Mouse (Mus musculus) CH12.LX (cell line): ENCODE measurements at regions not wholly inside any gene's neighbourhood (a gene's known extent, or its start where the extent isn't known, plus 50 kb on each side); places are given as distances from the start of the nearest gene placed in this dataset.

Source experiments
- DNase-seq: peaks from one replicate; pipeline ENCODE4 v3.0.0-alpha.2; 2013; ENCODE audit errors: extremely low read depth
- H3K27ac ChIP-seq: 2 replicates; pipeline ENCODE4 v1.5.1; 2012; ENCODE audit warnings: low read depth, mild to moderate bottlenecking, control low read depth, moderate library complexity; ENCODE audit not compliant: insufficient read depth
- H3K27me3 ChIP-seq: replicated peaks from 2 replicates; pipeline ENCODE3; 2012; ENCODE audit warnings: inconsistent platforms
- H3K36me3 ChIP-seq, 2 experiments: replicated peaks in 1 of 2; 2 replicates each; pipeline versions ENCODE3 to v1.6.1; 2012; ENCODE audit warnings: inconsistent platforms in 1 of 2, low read length in 1 of 2, mild to moderate bottlenecking in 1 of 2, mixed read lengths in 1 of 2, moderate library complexity in 1 of 2; ENCODE audit not compliant: control insufficient read depth in 1 of 2, insufficient read depth in 1 of 2
- H3K4me1 ChIP-seq, 2 experiments: 2 replicates each; pipeline ENCODE4 v1.6.1; 2012; ENCODE audit warnings: inconsistent platforms in 1 of 2, moderate library complexity in 1 of 2; ENCODE audit not compliant: insufficient read depth in 2 of 2, control insufficient read depth in 1 of 2
- H3K4me2 ChIP-seq: 2 replicates; pipeline ENCODE4 v1.6.1; 2012; ENCODE audit warnings: low read depth, mild to moderate bottlenecking, control low read depth; ENCODE audit not compliant: poor library complexity, insufficient read depth, severe bottlenecking
- H3K4me3 ChIP-seq, 3 experiments: fragments of 150-350 bp in 1 of 3; sonication (generic) in 1 of 3; replicated peaks in 1 of 3; 2 replicates each; pipeline versions ENCODE3 to v1.5.1; 2011 to 2012; ENCODE audit warnings: low read depth in 2 of 3, low read length in 2 of 3, mild to moderate bottlenecking in 2 of 3, moderate library complexity in 2 of 3, control low read depth in 1 of 3, improper control_type of control experiment in 1 of 3, inconsistent platforms in 1 of 3, mixed read lengths in 1 of 3; ENCODE audit not compliant: poor library complexity in 1 of 3
- H3K79me2 ChIP-seq: replicated peaks from 2 replicates; pipeline ENCODE4 v1.6.1; 2012; ENCODE audit warnings: mild to moderate bottlenecking, moderate library complexity; ENCODE audit not compliant: control insufficient read depth, poor library complexity, insufficient read depth, severe bottlenecking; ENCODE audit errors: extremely low read depth
- H3K9ac ChIP-seq: 2 replicates; pipeline ENCODE4 v1.6.1; 2012; ENCODE audit warnings: low read depth, mild to moderate bottlenecking, control low read depth, moderate library complexity; ENCODE audit not compliant: insufficient read depth
- H3K9me3 ChIP-seq: replicated peaks from 2 replicates; pipeline ENCODE3; 2012; ENCODE audit warnings: low read length, inconsistent platforms, mixed read lengths
- BHLHE40 ChIP-seq: IDR thresholded peaks from 2 replicates; pipeline ENCODE4 v1.6.1; 2011; ENCODE audit warnings: mild to moderate bottlenecking, low read depth, low read length, improper control_type of control experiment
- CHD1 ChIP-seq: IDR thresholded peaks from 2 replicates; pipeline ENCODE4 v1.6.1; 2012; ENCODE audit warnings: low read depth, low read length, improper control_type of control experiment, inconsistent platforms
- CHD2 ChIP-seq: IDR thresholded peaks from 2 replicates; pipeline ENCODE4 v1.6.1; 2011; ENCODE audit warnings: low read length, improper control_type of control experiment
- CTCF ChIP-seq, 2 experiments: IDR thresholded peaks in 1 of 2; conservative IDR thresholded peaks in 1 of 2; 2 replicates each; pipeline ENCODE4 v1.5.1; 2011 to 2012; ENCODE audit warnings: low read depth in 2 of 2, low read length in 2 of 2, improper control_type of control experiment in 1 of 2, inconsistent platforms in 1 of 2, mild to moderate bottlenecking in 1 of 2, moderate library complexity in 1 of 2
- E2F4 ChIP-seq: IDR thresholded peaks from 2 replicates; pipeline ENCODE4 v1.6.1; 2011; ENCODE audit warnings: low read depth, low read length, improper control_type of control experiment; ENCODE audit not compliant: insufficient replicate concordance
- ELF1 ChIP-seq: IDR thresholded peaks from 2 replicates; pipeline ENCODE4 v1.6.1; 2014; ENCODE audit warnings: low read depth, mild to moderate bottlenecking, inconsistent platforms, low read length, improper control_type of control experiment
- EP300 ChIP-seq: IDR thresholded peaks from 2 replicates; pipeline ENCODE4 v1.6.1; 2011; ENCODE audit warnings: low read length, improper control_type of control experiment
- ETS1 ChIP-seq: conservative IDR thresholded peaks from 2 replicates; pipeline ENCODE4 v1.6.1; 2012; ENCODE audit warnings: low read depth, mild to moderate bottlenecking, inconsistent platforms, low read length, improper control_type of control experiment, moderate library complexity
- GABPA ChIP-seq: IDR thresholded peaks from 2 replicates; pipeline ENCODE4 v1.6.1; 2012; ENCODE audit warnings: low read depth, low read length, improper control_type of control experiment, inconsistent platforms; ENCODE audit not compliant: insufficient replicate concordance
- HCFC1 ChIP-seq: IDR thresholded peaks from 2 replicates; pipeline ENCODE4 v1.6.1; 2012; ENCODE audit warnings: low read depth, mild to moderate bottlenecking, inconsistent platforms, low read length, improper control_type of control experiment
- IRF4 ChIP-seq: IDR thresholded peaks from 2 replicates; pipeline ENCODE4 v1.6.1; 2014; ENCODE audit warnings: low read depth, mild to moderate bottlenecking, inconsistent platforms, low read length, improper control_type of control experiment
- JUN ChIP-seq: IDR thresholded peaks from 2 replicates; pipeline ENCODE4 v1.6.1; 2011; ENCODE audit warnings: low read depth, mild to moderate bottlenecking, low read length, improper control_type of control experiment, moderate library complexity; ENCODE audit not compliant: insufficient read depth
- JUND ChIP-seq: conservative IDR thresholded peaks from 2 replicates; pipeline ENCODE4 v1.6.1; 2011; ENCODE audit warnings: low read depth, low read length, improper control_type of control experiment
- KAT2A ChIP-seq: IDR thresholded peaks from 2 replicates; pipeline ENCODE4 v1.6.1; 2012; ENCODE audit warnings: low read length, improper control_type of control experiment, inconsistent platforms; ENCODE audit not compliant: insufficient replicate concordance
- MAFK ChIP-seq: IDR thresholded peaks from 2 replicates; pipeline ENCODE4 v1.6.1; 2011; ENCODE audit warnings: low read length, improper control_type of control experiment; ENCODE audit not compliant: insufficient replicate concordance
- MAX ChIP-seq: IDR thresholded peaks from 2 replicates; pipeline ENCODE4 v1.6.1; 2011; ENCODE audit warnings: low read length, improper control_type of control experiment
- MAZ ChIP-seq: IDR thresholded peaks from 2 replicates; pipeline ENCODE4 v1.6.1; 2012; ENCODE audit warnings: low read depth, mild to moderate bottlenecking, inconsistent platforms, low read length, improper control_type of control experiment, moderate library complexity
- MEF2A ChIP-seq: IDR thresholded peaks from 2 replicates; pipeline ENCODE4 v1.6.1; 2014; ENCODE audit warnings: low read depth, mild to moderate bottlenecking, inconsistent platforms, low read length, improper control_type of control experiment, borderline replicate concordance
- MXI1 ChIP-seq: IDR thresholded peaks from 2 replicates; pipeline ENCODE4 v1.6.1; 2011; ENCODE audit warnings: mild to moderate bottlenecking, low read depth, low read length, improper control_type of control experiment
- MYC ChIP-seq: IDR thresholded peaks from 2 replicates; pipeline ENCODE4 v1.6.1; 2011; ENCODE audit warnings: low read depth, mild to moderate bottlenecking, improper control_type of control experiment, low read length
- NELFE ChIP-seq: IDR thresholded peaks from 2 replicates; pipeline ENCODE4 v1.6.1; 2011; ENCODE audit warnings: low read depth, low read length, improper control_type of control experiment
- NRF1 ChIP-seq: IDR thresholded peaks from 2 replicates; pipeline ENCODE4 v1.6.1; 2014; ENCODE audit warnings: low read depth, mild to moderate bottlenecking, inconsistent platforms, low read length, improper control_type of control experiment, moderate library complexity
- PAX5 ChIP-seq: IDR thresholded peaks from 2 replicates; pipeline ENCODE4 v1.6.1; 2012; ENCODE audit warnings: low read length, inconsistent platforms, mixed read lengths
- POLR2A ChIP-seq: IDR thresholded peaks from 2 replicates; pipeline ENCODE4 v1.6.1; 2011; ENCODE audit warnings: low read depth, mild to moderate bottlenecking, improper control_type of control experiment, low read length
- POLR2AphosphoS2 ChIP-seq: IDR thresholded peaks from 2 replicates; pipeline ENCODE4 v1.6.1; 2011; ENCODE audit warnings: low read depth, low read length, improper control_type of control experiment
- RAD21 ChIP-seq: IDR thresholded peaks from 2 replicates; pipeline ENCODE4 v1.6.1; 2011; ENCODE audit warnings: low read depth, mild to moderate bottlenecking, low read length, improper control_type of control experiment, moderate library complexity
- RCOR1 ChIP-seq: conservative IDR thresholded peaks from 2 replicates; pipeline ENCODE4 v1.6.1; 2012; ENCODE audit warnings: low read depth, mild to moderate bottlenecking, inconsistent platforms, low read length, improper control_type of control experiment
- SIN3A ChIP-seq: IDR thresholded peaks from 2 replicates; pipeline ENCODE4 v1.6.1; 2012; ENCODE audit warnings: low read length, improper control_type of control experiment, inconsistent platforms
- SMC3 ChIP-seq: IDR thresholded peaks from 2 replicates; pipeline ENCODE4 v1.6.1; 2011; ENCODE audit warnings: low read depth, low read length, improper control_type of control experiment
- TBP ChIP-seq: conservative IDR thresholded peaks from 2 replicates; pipeline ENCODE4 v1.6.1; 2011; ENCODE audit warnings: low read depth, low read length, improper control_type of control experiment
- TCF12 ChIP-seq: IDR thresholded peaks from 2 replicates; pipeline ENCODE4 v1.6.1; 2014; ENCODE audit warnings: low read depth, mild to moderate bottlenecking, inconsistent platforms, low read length, improper control_type of control experiment
- UBTF ChIP-seq: IDR thresholded peaks from 2 replicates; pipeline ENCODE4 v1.6.1; 2012; ENCODE audit warnings: low read depth, mild to moderate bottlenecking, inconsistent platforms, low read length, improper control_type of control experiment, moderate library complexity
- USF1 ChIP-seq: IDR thresholded peaks from 2 replicates; pipeline ENCODE4 v1.6.1; 2014; ENCODE audit warnings: low read depth, mild to moderate bottlenecking, inconsistent platforms, low read length, improper control_type of control experiment
- USF2 ChIP-seq: conservative IDR thresholded peaks from 2 replicates; pipeline ENCODE4 v1.6.1; 2011; ENCODE audit warnings: low read depth, low read length, improper control_type of control experiment
- ZC3H11A ChIP-seq: IDR thresholded peaks from 2 replicates; pipeline ENCODE4 v1.6.1; 2012; ENCODE audit warnings: low read depth, mild to moderate bottlenecking, inconsistent platforms, low read length, improper control_type of control experiment
- ZKSCAN1 ChIP-seq: IDR thresholded peaks from 2 replicates; pipeline ENCODE4 v1.6.1; 2012; ENCODE audit warnings: low read depth, inconsistent platforms, low read length, improper control_type of control experiment, borderline replicate concordance
- ZMIZ1 ChIP-seq: IDR thresholded peaks from 2 replicates; pipeline ENCODE4 v1.6.1; 2012; ENCODE audit warnings: low read depth, mild to moderate bottlenecking, inconsistent platforms, low read length, improper control_type of control experiment
- ZNF384 ChIP-seq: IDR thresholded peaks from 2 replicates; pipeline ENCODE4 v1.6.1; 2012; ENCODE audit warnings: low read depth, low read length, improper control_type of control experiment, inconsistent platforms
- dilution Hi-C: fragments of 300-500 bp; cut with MboI; formaldehyde crosslinking; loops from 2 replicates; pipeline ENCODE4 v1.14.3; 2020; ENCODE audit warnings: low sequenced_read_pairs; ENCODE audit not compliant: extremely low pct_unique_long_range_greater_than_20kb, extremely low pct_ligation_motif_present
- in situ Hi-C: fragments of 300-500 bp; cut with MboI; formaldehyde crosslinking; loops from 3 replicates; pipeline ENCODE4 v1.14.3; 2019; ENCODE audit warnings: low sequenced_read_pairs, low pct_ligation_motif_present, low pct_unique_long_range_greater_than_20kb, mixed read lengths

- Histone ChIP-seq H3K27me3 (no peaks in the 10 kb centered on the region), H3K4me3 (peak overlapping the region; percentile 31 to 52 (median 41)), H3K4me2 (peak overlapping the region; percentile 67), H3K9ac (peak overlapping the region; percentile 61; the same call in 1 of the 2 replicates), H3K36me3 (no peaks in the 10 kb centered on the region), H3K79me2 (no peaks in the 10 kb centered on the region), H3K9me3 (no peaks in the 10 kb centered on the region), H3K4me1 (peaks cover 3 to 5% of the 10 kb centered on the region in 2 experiments; a peak in 3 of 4 replicates), H3K27ac (peak overlapping the region; percentile 59; the same call in 1 of the 2 replicates)
- in situ Hi-C loops (no loop called here), dilution Hi-C loops (no loop called here)
- DNase-seq: peak; percentile 80
- no peak for TF ChIP-seq ZNF384
- TF ChIP-seq KAT2A: no peak
- TF ChIP-seq SMC3: no peak
- no peak for TF ChIP-seq MAZ
- no peak for TF ChIP-seq CHD2
- TF ChIP-seq POLR2A: peak; percentile 56
- no peak for TF ChIP-seq MAFK
- TF ChIP-seq PAX5: no peak
- TF ChIP-seq ELF1: peak; percentile 65
- TF ChIP-seq ETS1: no peak
- TF ChIP-seq RAD21: no peak
- TF ChIP-seq TCF12: no peak
- no peak; the same call in 1 of the 2 replicates for TF ChIP-seq NELFE
- TF ChIP-seq RCOR1: no peak
- TF ChIP-seq HCFC1: no peak
- TF ChIP-seq NRF1: no peak
- TF ChIP-seq GABPA: no peak
- no peak for TF ChIP-seq E2F4
- TF ChIP-seq MYC: peak; percentile 36; the same call in 1 of the 2 replicates
- TF ChIP-seq USF1: peak; percentile 89
- TF ChIP-seq JUND: no peak
- TF ChIP-seq MXI1: no peak
- TF ChIP-seq EP300: no peak
- peak; percentile 90 for TF ChIP-seq USF2
- TF ChIP-seq SIN3A: no peak
- no peak for TF ChIP-seq CHD1
- no peak for TF ChIP-seq CTCF (conservative IDR thresholded peaks at IDR 0.05 in 1 of 2, IDR thresholded peaks at IDR 0.05 in 1 of 2; ENCODE audit: low read depth in 2 of 2, low read length in 2 of 2)
- TF ChIP-seq IRF4: no peak
- no peak for TF ChIP-seq ZKSCAN1
- TF ChIP-seq BHLHE40: peak; percentile 78
- no peak for TF ChIP-seq ZC3H11A
- TF ChIP-seq MAX: peak; percentile 85
- TF ChIP-seq ZMIZ1: no peak
- TF ChIP-seq MEF2A: no peak
- TF ChIP-seq JUN: no peak
- no peak for TF ChIP-seq POLR2AphosphoS2
- peak; percentile 36; the same call in 1 of the 2 replicates for TF ChIP-seq TBP
- no peak for TF ChIP-seq UBTF
These were observed 70.2 kb upstream of the Acpp start for GRCm38 (mm10) chr9:104407559-104408376.
